Mouse (Mus musculus) cerebellum, adult 11-12 months (tissue): ENCODE data around the gene Mif.
"Not testable (repeated sequence)": the region's sequence is repeated elsewhere in the genome, so short reads cannot be mapped to it uniquely, and the experiment has no call there.

Experiments used
- DNase-seq: peaks from one replicate; pipeline ENCODE4 v3.0.0; 2022

Mif gene

DNA sequence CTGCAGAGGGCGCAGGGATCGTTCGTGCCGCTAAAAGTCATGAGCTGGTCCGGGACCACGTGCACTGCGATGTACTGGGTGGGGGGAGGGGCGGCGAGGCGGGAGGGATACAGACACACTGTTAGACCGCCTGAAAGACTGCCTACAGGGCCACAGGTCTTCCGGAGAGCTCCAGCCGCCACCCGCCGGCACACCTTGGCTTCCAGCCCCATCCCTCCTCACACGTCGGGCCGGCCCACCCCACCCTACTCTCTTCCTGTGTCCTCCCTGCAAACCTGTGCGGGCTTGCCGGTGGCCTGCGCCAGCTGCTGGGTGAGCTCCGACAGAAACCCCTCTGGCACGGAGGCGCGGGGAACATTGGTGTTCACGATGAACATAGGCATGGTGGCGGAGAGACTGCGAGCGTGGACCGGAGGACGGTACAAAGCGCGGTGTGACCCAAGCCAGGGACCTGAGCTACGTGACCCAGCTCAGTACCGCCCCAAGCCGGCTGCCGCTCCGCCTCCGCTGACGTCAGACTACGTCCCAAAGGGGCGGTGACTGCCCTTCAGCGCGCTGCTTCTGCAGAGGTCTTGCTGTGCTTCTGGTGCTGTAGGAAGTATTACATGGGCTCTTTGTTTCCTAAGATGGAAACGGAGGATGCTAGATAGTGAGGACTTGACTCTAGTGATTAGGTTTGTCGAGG is at the start of gene Mif:
Mif (minus strand) TSS at position 455 of the 685 bp plus-strand sequence.
- peak; percentile 88 for DNase-seq

DNA sequence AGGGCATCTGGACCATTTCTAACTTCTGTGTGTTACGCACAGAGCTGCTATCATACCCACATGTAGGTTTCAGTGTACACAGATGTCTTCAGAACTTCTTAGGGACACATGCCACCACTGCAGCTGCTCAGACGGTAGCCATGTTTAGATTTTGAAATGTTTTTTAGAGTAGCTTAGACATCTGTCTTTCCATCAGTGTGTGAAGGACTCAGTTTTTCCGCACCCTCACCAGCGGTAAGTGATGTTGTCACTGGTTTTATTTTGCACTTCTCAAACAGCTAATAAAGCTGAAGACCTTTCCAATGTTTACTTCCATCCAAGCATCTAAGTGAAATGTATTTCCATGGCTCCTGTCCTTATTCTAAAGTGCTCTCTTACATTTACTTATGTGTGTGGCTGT is 46.8 kb upstream of the Mif start:
- DNase-seq: no peak

DNA sequence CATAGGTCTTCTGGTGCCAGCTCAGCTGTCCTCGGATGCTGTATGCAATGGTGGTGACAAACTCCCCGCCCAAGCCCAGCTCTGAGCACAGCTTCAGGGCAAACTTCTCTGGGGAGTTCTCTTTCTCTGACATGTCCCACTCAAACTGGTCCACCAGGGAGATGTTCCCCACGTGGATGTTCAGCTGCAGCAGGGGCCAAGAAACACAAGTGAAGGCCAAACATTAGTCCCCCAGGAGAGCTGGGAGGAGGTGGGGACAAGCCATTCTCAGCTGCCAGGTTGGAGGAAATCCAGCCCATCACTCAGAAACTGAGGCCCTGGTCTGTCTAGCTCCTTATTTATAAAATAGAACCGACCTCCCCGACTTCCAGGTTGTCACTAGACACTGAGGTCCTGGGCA is 44.4 kb upstream of the Mif start:
- DNase-seq: no peak

DNA sequence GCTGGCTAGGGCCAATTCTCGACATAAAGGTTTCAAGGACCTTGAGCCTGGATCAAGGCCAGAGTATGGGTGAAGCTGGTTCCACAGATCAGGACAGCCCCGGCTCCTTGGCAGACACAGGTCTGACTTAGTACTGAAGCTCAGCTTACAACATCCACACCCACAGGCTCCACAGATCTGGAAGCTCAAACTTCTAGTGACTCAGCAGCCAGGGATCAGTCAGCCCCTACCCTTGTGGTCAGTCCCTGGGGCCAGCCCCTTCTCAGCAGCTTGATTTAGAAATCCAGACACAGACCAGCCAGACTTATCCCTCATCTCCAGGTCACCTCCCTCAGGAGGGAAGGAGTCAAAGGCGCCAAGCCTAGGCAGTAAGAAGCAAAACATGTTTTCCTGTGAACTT is 38.8 kb upstream of the Mif start:
- DNase-seq: no peak

DNA sequence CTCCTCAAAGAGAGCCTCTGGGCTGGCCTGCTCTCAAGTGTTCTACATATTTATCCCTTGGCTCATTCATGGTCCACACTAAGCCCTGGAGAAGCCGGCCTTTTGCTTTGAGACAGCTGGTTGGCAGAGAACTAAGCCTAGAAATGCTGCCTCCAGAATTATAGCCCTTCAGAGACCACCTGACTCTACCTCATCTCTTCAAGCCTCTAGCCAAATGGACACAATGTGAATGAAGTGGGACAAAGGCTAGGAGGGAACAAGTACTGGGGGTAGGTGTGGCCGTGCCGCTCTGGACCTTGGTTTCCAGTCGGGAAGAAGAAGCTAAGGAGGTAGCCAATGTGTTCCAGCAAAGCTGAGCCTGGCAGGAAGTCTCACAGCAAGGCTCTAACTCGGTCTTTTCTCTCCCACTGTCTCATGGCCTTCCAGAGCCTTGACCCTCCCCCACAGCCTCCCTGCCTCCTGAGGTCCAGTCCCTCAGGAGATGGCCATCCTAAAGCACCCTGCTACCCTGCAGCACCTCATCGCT is 38.1 kb upstream of the Mif start:
- DNase-seq: no peak

DNA sequence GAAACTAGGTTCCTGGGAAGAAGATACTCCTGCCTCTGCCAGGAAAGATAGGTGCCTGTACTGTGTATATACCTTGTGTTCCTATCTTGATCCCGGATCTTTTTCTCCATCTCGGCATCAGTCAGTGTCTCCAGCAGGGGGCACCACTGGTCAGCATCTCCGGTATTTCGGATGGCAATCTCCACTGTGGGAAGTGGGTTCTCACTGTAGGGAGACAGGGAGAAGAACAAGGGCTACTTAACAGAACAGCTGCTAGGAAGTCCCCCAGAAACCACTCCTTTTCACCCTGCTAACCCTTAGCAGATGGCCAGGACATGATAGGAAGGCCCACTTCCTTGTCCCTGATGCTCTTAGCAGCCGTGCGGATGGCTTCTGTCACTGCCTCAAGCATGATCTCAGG is 37.3 kb upstream of the Mif start:
- peak; percentile 65 for DNase-seq

DNA sequence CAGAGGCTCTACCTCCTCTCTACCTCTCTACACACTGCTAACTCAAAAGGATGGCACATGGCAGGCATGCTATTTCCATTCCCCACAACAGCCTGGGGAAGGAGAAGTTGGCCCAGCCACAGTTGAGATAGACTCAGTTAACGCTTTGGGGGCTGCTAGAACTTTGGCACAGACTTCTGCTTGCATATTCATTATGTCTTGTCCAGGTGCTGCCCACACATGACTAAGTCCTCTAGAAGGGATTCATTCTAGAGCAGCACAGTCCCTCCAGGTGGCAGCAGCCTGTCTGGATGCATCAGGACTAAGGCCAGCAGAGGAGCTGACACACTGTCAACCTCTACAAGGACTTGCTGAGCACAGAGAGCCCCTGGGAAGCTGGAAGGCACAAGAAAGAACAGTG is 36.2 kb upstream of the Mif start:
- no peak for DNase-seq

DNA sequence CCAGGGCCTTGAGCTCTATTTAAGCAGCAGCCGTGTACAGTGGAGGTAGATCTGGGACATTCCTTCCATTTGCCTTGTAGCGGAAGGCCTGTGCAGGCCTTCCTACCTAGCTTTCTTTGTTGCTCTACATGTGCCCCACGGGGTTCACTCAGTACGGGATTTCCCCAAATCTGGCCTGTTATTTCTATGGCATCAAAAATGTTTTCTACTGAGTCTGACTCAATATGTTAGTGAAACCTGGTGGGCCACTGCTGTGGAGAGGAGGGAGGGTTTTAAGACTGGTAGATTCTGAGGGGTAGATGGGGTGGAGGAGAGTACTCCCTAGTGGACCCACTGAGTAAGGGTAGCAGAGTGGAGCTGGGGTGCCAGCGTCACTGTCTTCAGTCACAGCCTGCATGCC is 35.7 kb upstream of the Mif start:
- no peak for DNase-seq

DNA sequence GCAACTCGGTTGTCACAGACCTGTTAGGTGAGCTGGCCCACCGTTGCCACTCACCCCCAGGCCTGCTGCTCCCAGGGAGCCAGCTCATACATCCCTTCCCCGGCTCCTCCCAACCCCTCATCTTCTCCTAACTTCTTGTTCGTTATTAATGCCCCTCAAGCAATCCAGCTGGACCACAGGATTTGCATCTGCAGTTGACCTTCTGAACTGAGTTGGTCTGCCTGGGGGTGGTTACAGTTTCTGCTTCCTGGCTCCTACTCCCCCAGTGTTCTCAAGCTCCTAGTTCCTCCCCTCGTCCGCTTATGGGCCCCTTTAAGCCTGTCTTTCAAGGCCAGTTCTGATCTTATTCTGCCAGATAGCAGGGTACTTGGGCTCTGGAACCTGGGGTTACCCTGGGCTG is 34.6 kb upstream of the Mif start:
- DNase-seq: no peak

DNA sequence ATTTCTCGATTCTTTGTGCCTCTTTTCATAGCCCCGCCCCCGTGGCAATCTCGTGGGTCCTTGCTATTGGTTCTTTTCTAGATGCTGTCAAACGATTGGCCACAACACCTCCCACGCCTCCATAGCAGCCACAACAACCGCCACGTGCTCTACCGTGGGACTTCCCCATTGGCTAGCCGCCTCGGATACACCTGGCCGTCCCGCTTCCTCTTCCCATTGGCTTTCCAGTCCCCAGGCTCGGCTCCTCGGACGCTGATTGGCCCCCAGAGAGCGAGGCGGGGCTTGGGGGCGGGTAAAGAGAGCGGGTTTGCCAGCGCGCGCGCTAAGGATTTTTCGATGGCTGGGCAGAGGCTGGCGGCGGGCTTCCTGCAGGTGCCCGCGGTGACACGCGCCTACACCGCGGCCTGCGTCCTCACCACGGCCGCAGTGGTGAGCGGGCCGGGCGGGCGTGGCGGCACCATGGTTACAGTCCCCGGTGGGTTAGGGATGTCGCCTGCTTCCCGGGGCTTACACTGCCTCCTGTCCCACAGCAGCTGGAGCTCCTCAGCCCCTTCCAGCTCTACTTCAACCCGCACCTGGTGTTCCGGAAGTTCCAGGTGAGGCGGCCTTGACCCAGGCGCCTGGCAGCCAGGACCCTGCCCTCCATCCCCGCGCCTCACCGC is 33.2 kb upstream of the Mif start, which contains the start of gene Derl3:
Derl3 (plus strand) TSS at position 325 of the 662 bp plus-strand sequence.
- peak; percentile 99 for DNase-seq

DNA sequence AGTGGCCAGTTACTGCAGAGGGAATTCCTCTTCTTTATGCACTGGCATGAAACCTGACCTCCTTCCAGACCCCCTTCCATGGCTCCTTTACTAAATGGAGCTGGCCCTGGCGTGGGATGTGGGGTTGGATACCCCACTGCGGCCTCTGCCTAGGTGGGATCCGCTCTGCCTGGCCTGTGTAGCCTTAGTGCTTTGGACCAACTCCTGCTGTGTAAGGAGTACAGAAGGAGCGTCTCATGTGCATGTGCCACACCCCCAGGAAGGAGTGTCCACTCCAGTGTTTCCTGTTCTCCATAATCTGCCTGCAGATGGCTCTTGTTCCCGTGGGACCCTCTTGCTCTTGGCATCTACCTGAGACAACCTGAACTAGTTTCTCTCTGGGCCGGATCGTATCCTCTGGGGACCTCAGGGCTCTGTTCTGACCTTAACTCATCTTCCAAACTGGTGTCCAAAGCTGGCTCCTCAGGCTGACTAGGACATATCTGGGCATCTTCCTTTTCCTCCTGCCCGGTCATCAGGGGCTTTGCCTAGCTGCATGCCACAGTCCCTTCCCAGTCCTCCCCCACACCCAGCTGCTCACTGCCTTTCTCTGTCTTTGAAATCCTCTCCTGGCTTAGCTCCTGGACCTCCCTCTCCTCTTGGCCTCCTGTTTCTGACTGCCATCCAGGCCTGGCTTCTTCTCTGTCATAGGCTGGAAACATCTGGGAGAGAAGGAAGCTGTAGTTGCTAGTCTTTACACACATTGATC is 29.5 kb upstream of the Mif start:
- DNase-seq: no peak

DNA sequence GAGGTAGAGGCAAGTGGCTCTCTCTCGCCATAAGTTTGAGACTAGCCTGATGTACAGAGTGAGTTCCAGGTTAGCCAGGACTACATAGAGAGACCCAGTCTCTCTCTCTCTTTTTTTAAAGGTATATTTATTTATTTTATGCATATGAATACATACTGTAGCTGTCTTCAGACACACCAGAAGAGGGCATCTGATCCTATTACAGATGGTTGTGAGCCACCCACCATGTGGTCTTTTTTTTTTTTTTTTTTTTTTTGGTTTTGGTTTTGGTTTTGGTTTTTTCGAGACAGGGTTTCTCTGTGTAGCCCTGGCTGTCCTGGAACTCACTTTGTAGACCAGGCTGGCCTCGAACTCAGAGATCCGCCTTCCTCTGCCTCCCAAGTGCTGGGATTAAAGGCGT is 27.5 kb upstream of the Mif start:
- not testable (repeated sequence) for DNase-seq

DNA sequence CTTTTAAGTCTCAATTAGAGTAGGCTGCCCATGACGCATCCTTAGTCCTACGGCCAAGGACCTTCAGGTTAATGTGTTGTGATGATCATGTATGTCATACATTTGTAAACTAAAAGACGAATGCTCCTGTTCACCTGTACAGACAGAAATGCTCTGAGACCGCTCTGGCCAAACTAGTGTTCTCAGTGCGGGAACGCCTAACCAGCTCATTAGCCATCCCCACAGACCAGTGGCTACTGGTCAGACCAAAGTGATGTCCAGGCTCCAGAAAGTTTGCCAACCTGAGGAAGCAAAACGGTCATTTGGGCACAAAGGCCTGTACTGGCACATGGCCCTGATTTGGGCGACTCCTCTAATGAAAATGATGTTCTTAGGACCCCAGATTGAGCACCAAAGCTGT is 24.7 kb upstream of the Mif start:
- no peak for DNase-seq

DNA sequence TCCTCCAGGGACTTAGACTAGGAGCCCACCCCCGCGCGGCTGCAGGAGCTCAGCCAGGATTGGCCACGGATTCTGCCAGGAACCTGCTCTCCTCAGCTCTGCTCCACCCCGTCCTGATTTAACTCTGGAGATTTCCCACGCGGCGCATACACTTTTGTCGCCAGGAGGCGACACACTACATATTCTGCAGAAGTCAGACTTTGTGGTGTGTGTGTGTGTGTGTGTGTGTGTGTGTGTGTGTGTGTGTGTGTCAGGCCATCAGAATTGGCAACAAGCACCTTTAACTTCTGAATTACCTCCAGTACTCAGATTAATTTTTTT is 23.2 kb upstream of the Mif start:
- DNase-seq: peak; percentile 81

DNA sequence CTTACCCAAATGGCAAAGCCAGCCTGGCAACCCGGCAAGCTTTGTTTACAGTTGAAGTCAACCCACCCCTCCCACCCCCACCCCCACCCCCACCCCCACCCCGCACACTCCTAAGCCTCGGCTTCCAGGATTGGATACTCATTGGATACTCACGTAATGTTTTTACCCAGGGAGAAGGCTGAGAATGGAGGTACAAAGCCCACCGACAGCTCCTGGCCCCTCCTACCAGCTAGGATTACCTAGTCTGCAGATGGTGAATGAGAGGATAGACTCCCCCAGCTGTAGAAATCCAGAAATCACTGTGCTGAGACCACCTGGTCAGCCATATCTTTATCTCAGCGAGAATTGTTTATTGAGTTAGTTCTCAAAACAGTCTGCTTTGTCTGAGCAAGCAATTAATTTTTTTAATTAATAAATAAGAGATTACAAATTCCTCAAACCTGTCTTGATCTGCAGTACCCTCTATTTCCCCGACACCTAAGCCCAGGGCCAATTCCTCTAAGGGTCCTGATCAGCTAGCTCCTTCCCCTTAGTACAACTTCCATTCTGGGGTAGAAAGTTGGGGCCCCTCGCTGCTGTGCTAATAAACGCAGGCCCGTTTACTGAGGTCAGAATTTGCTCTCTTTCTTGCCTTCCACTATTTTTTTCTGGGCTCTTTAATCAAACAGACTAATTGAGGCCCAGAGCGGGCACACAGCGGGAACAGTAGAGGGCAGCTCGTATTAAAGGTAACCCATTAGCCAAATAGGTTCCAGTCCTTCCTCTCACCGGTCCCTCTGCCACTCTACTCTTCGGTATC is 22.6 kb upstream of the Mif start:
- DNase-seq: no peak

DNA sequence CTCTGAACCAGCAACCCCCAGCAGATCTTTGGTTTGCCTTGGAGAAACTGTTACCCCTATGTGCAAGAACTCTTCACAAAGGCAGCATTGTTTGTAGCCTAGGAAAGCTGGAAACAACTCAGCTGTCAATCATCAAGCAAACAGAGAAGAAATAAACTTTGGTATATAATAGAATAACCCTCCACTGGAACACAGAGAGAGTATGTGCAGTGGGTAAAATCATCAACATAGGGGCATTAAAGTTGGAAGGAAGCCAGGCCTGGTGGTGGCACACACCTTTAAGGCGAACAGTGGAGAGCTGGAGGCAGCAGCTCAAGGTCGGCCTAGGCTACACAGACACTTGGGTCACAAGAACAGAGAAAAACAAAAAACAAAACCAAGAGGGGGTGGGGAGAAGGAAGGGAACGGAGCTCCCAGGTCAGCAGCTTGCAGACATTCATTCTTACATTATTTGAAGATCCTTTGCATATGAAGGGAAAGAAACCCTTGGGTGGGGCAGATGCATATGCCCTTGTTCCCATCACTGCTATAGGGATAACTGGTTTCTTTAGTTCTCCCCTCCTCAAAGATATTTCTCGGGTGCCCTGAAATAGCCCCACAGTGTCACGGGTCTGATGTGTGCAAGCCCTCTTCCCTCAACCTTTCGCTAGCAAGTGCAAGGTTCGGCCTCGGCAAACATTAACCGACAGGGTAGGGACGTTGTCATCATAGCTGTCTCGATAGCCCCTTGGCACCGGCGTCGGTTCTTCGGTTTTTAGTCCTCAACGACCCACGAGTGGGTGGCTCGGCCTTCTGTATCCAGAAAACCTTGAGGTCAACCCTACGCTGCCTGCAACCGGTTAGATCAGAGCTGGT is 21.8 kb upstream of the Mif start:
- no peak for DNase-seq

DNA sequence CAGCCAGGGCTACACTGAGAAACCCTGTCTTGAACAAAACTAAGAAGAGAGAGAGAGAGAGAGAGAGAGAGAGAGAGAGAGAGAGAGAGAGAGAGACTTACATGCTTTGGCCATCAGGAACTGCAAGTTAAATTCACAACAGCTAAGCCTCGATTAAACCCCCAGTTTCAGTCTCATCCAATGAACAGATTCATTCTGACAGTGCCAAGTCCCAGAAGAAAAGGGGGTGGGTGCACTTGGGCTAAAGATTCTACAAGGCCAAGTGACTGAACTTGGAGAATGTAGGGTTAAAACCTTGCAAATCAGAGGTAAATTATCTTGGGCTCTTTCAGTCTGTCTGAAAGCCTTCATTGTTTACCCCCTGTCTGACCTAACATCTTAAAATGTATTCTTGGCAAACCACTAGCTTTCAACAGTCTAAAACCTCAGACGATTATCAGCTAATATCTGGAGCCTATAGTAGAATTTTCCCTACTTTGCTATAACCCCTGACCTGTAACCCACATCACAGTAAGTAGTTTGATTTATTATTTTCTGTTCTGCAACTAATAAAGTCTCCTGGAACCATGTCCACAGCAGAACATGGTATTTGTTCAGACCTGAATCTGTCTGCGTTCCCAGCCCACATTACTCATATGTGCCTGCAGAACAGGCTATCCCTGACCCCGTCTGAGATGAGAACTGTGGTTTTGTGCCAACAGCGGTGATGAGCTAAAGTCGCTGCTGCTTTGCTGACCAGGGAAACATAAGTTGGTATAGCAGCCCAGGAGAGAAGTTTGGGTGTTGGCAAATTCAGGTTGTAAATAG is 20.9 kb upstream of the Mif start:
- no peak for DNase-seq

DNA sequence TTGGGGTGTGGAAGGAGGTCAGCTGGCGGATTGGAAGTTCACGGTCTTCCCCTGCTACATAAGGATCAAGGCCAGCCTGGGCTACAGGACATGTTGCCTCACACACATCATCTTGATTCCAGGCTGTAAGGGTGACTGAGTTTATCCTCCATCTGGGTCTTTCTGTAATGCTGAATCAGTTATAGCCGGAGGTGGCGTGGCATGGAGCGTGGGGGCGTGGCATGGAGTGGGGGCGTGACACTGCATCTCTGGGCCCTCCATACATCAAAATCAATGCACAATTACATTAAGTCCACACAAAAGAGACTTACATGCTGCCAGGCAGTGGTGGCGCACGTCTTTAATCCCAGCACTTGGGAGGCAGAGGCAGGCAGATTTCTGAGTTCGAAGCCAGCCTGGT is 20.3 kb upstream of the Mif start:
- DNase-seq: no peak

DNA sequence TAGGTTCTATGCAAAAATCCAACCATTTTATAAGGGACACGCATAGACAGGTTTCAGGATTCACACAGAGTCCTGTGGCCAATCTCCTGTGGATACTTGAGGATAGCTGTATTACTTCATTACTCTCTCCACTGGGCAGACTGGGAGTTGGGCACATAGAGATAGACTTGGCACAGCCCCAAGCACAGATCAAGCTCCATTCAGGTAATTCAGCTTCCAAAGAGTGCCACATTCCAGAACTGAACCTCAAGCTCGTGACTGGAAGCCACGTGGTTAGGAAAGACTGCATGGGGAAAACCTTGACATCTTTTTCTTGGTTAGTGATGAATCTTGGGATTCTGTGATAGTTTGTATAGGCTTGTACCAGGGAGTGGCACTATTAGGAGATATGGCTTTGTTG is 18.8 kb upstream of the Mif start:
- DNase-seq: no peak

DNA sequence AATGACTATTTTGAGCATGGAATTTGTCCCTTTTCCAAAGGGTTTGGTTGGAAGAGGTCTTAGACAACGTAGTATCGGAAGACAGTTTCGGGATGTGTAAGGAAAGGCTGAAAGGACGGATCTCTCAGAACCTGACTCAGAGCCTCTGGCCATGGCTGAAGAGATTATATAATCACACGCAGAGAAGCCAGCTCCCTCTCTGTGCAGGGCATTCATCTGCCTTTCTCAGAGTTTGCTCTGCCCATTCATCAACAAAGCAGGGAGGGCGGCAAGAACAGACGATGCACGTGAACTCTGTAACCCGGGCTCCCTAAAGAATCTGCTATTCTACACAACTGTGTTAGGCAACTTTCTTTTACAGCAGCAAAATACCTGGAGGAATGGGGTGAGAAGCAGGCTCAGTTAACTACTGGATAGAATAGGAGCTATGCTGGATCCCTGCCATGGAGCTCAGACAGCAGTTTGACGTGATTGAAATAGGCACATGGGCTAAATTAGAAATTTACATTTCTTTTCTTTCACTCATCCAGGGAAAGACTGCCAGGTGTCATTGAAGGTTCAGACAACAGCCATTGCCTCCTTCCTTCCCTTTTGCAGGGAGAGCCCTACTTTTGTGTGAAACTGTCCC is 13.6 kb upstream of the Mif start:
- DNase-seq: peak; percentile 74
